Mouse (Mus musculus): ENCODE measurements around the gene Lmtk2. TPM values are rescaled to one million over a fixed set of nuclear protein-coding genes. Genes with fewer than 3 reads are reported as not detected.

Lmtk2 gene
- polyA plus RNA-seq, 1 experiment from 2014 or later, result 5.9 TPM

DNA sequence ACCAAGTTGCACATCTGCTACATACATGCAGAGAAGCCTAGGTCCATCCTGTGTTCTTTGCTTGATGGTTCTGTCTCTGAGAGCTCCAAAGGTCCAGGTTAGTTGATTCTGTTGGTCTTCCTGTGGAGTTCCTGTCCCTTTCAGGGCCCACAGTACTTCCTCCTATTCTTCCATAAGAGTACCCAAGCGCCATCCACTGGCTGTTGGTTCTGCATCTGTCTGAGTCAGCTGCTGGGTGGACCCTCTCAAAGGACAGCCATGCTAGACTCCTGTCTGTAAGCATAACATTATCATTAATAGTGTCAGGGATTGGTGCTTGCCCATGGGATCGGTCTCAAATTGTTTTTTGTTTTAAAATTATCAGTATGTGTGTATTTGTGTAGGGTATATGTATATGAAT lies 13.8 kb downstream of the Lmtk2 start:
- H3K27ac ChIP-seq, result no peak overlapping the region
- H3K36me3 ChIP-seq, result 0 out of 2 replicates have a peak, but pooled peaks cover 4% of the 10 kb centered on the region
- WGBS, result 92% methylated on average over 2 of the region's 2 CpGs
- H3K9me3 ChIP-seq (replicated peaks), result no peaks in the 10 kb centered on the region
- H3K4me1 ChIP-seq, result no peaks in the 10 kb centered on the region
- no peak overlapping the region for H3K4me3 ChIP-seq
- H3K27me3 ChIP-seq (ENCODE audit: low read depth, poor library complexity, severe bottlenecking), result no peaks in the 10 kb centered on the region
- no peak for DNase-seq (ENCODE audit: low spot score)

DNA sequence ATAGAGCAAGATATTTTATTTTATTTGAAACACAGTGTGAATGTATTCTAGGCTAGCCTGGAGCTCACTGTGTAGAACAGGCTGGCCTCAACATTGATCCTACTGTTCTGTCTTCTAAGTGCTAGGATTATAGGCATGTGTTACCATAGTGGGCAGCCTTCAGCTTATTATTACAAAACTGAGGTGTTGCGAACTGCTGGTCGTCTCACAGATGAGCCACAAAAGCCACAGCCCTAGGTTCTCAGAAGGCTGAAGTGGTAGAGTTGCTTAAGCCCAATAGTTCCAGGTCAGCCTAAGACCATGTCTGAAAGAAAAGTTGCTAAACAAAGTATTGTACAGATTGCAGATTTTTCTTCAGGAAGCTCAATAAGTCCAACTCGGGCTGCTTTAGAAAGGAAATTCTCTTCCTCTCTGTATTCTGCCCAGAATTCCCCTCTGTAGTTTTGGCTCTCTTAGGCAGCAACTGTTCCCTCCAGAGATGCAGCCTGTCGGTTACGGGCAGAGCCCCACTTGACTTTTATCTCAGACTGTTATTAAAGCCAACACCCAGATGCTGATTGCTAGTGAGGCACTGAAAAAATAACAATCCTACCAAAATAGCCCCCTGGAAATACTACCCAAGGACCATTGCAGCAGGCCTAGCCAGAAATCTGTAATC lies 14.9 kb downstream of the Lmtk2 start:
- no peak for DNase-seq (ENCODE audit: low spot score)
- H3K4me3 ChIP-seq, result no peak overlapping the region
- 76% methylated on average over 5 of the region's 5 CpGs for WGBS
- no peaks in the 10 kb centered on the region for H3K4me1 ChIP-seq
- H3K27me3 ChIP-seq (ENCODE audit: low read depth, poor library complexity, severe bottlenecking), result no peaks in the 10 kb centered on the region
- H3K9me3 ChIP-seq (replicated peaks), result no peaks in the 10 kb centered on the region
- 0 out of 2 replicates have a peak, but pooled peaks cover 4% of the 10 kb centered on the region for H3K36me3 ChIP-seq
- no peak overlapping the region for H3K27ac ChIP-seq

DNA sequence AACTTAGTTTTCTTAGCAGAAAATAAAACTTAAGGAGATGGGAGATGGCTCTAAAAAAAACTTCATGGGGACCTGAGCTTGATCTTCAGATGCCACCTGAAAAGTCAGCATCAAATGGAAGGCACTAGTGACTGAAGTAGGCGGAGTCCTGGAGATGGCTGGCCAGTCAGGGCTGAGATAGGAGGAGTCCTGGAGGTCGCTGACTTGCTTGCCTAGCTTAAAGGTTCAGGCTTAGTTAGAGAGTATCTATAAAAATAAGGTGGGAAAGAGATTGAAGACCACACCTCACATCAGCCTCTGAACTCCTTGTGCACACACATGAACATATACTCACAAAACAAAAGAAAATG lies 15.4 kb downstream of the Lmtk2 start:
- Histone ChIP-seq H3K27me3 (ENCODE audit: low read depth, poor library complexity, severe bottlenecking) (no peaks in the 10 kb centered on the region), H3K27ac (no peak overlapping the region), H3K4me3 (no peak overlapping the region), H3K4me1 (no peaks in the 10 kb centered on the region), H3K9me3 (replicated peaks) (no peaks in the 10 kb centered on the region), H3K36me3 (0 out of 2 replicates have a peak, but pooled peaks cover 4% of the 10 kb centered on the region)
- DNase-seq (ENCODE audit: low spot score), result no peak
- WGBS, result 64% methylated on average over 2 of the region's 2 CpGs

DNA sequence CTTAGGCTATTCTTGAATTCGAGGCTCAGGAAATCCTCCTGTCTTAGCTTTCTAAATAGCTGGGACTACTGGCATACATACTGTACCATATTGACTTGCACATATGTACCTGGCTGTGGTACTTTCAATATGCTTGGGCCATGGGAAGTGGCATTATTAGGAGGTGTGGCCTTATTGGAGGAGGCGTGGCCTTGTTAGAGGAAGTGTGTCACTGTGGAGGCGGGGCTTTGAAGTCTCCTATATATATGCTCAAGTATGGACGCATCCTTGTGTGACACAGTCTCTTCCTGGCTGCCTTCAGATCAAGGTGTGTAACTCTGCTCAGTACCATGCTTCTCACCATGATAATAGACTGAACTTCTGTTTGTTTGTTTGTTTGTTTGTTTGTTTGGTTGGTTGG lies 18.0 kb downstream of the Lmtk2 start:
- no peaks in the 10 kb centered on the region; the same call in 1 of the 2 replicates for H3K4me1 ChIP-seq
- no peak overlapping the region for H3K27ac ChIP-seq
- H3K27me3 ChIP-seq (ENCODE audit: low read depth, poor library complexity, severe bottlenecking), result no peaks in the 10 kb centered on the region
- no peaks in the 10 kb centered on the region for H3K36me3 ChIP-seq
- no peak overlapping the region for H3K4me3 ChIP-seq
- no peak for DNase-seq (ENCODE audit: low spot score)
- H3K9me3 ChIP-seq (replicated peaks), result no peaks in the 10 kb centered on the region
- 96% methylated on average over 4 of the region's 4 CpGs for WGBS

DNA sequence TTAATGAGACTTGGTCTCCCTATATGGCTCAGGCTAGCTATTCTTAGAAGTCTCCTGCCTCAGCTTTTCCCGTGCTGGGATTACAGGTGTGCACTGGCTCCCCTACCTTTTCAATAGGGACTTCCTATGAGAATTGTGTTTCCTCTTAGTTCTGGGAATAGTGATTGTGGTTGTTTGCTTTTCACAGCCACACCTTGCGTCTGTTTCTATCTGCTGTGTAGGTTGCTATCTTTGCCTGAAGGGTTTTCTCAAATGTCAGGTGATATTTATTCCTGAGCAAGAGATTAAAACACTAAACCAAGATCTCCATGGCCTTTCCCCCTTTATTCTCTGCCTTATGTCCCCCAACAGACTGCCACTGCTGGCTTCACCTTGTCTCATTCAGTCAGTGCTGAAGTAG lies 19.1 kb downstream of the Lmtk2 start:
- 87% methylated on average over 2 of the region's 2 CpGs for WGBS
- no peaks in the 10 kb centered on the region for H3K9me3 ChIP-seq (replicated peaks)
- H3K4me1 ChIP-seq, result no peaks in the 10 kb centered on the region; the same call in 1 of the 2 replicates
- DNase-seq (ENCODE audit: low spot score), result no peak
- H3K27me3 ChIP-seq (ENCODE audit: low read depth, poor library complexity, severe bottlenecking), result no peaks in the 10 kb centered on the region
- no peak overlapping the region for H3K27ac ChIP-seq
- no peak overlapping the region for H3K4me3 ChIP-seq
- H3K36me3 ChIP-seq, result no peaks in the 10 kb centered on the region

DNA sequence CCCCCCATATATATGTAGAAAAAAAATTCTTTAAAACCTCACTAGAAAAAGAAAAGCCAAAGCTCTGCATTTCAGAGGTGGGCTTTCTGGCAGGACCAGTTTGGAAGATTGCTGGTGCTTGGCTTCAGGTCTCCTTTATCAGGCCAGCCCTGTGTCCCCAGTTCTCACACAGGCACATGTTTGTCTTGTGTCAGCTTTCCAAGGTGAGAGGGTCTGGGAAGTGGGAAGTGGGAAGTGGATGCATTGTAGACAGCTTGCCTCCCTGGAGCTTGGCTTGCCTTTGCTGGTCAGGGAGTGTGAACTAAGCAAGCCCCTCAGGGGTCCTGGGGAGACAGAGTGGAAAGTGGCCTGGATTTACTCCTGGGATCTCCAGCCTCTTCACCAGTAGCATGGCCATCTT lies 21.3 kb downstream of the Lmtk2 start:
- no peak overlapping the region for H3K27ac ChIP-seq
- H3K27me3 ChIP-seq (ENCODE audit: low read depth, poor library complexity, severe bottlenecking), result no peaks in the 10 kb centered on the region
- H3K36me3 ChIP-seq, result no peaks in the 10 kb centered on the region
- no peak overlapping the region for H3K4me3 ChIP-seq
- no peaks in the 10 kb centered on the region for H3K9me3 ChIP-seq (replicated peaks)
- H3K4me1 ChIP-seq, result no peaks in the 10 kb centered on the region; the same call in 1 of the 2 replicates
- no peak for DNase-seq (ENCODE audit: low spot score)

DNA sequence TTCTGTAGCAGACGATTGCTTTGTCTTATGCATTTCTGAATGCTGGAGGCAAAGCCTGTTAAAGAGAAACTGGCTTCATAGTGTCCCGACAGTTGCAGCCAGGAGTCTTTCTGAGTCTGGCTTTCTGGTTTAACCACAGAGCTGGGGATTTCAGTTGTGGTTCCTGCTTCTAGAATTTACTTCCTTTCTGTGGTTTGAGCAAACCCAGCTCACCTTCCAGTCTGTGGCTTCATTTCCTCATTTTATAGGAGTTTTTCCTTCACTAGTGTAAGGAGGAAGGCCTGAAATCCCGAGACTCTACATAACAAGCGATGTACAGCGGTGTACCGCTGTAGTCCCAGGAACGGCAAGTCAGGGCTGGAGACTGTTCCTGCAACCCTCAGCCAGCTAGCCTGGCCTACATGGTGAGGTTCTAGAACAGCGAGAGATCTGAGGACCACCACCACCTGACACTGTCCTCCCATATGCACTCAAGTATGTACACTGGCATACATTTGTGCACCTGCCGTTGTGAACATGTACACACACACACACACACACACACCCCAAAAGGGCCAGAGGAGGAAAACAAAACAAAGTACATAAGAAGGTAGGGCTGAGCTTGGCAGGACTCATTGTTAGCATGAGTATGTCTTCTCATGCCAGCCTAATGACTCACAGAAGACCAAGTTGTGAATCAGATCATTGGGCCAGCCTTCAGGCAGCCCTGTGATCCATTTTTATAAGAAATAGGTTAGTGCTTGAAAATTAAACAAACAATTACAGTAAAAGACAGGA lies 25.9 kb downstream of the Lmtk2 start:
- H3K9me3 ChIP-seq (replicated peaks), result no peaks in the 10 kb centered on the region
- no peak overlapping the region for H3K27ac ChIP-seq
- 92% methylated on average over 9 of the region's 9 CpGs for WGBS
- H3K27me3 ChIP-seq (ENCODE audit: low read depth, poor library complexity, severe bottlenecking), result no peaks in the 10 kb centered on the region
- H3K4me1 ChIP-seq, result no peaks in the 10 kb centered on the region; the same call in 1 of the 2 replicates
- H3K4me3 ChIP-seq, result no peak overlapping the region
- H3K36me3 ChIP-seq, result peaks cover 15% of the 10 kb centered on the region
- no peak for DNase-seq (ENCODE audit: low spot score)

DNA sequence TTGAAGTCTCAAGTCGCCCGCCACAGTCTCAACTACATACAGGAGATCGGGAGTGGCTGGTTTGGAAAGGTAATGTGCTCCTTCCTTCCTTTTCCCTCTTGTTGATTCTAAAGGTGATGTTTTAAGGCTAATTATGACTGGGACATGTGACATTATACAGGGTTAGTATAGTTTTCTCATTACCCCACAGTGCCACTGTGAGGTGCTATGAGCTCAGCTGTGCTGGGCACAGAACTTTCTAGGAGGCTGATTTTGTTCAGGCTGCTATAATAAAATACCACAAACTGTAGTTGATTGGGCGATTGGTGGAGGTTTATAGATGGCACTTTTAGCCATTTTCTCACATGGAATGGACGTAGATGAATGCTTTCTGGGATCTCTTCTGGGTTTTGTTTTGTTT lies 43.3 kb downstream of the Lmtk2 start:
- H3K4me3 ChIP-seq, result no peak overlapping the region
- WGBS, result 93% methylated on average over 5 of the region's 5 CpGs
- no peak overlapping the region for H3K27ac ChIP-seq
- no peak for DNase-seq (ENCODE audit: low spot score)
- H3K9me3 ChIP-seq (replicated peaks), result no peaks in the 10 kb centered on the region
- H3K27me3 ChIP-seq (ENCODE audit: low read depth, poor library complexity, severe bottlenecking), result no peaks in the 10 kb centered on the region
- H3K36me3 ChIP-seq, result peaks cover 56% of the 10 kb centered on the region
- H3K4me1 ChIP-seq, result no peaks in the 10 kb centered on the region

DNA sequence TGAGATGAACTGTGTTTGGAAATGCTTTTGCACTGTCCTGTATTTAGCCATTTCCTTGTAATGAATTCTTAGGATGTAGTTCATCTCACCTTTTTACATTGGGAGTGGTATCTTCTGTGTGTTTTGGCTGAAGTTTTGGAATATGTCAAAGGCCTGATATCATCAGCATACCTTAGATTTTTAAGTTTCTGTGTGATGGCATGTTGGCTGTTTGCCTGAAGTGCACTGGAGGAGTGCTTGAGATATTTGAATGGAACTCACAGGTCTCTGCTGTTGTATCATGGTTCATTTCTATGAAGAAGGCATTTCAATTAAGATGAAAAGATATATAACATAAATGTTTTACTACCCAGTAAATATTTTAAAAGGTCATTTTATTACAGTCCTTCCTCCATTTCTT lies 46.7 kb downstream of the Lmtk2 start:
- H3K4me1 ChIP-seq, result no peaks in the 10 kb centered on the region
- no peak overlapping the region for H3K4me3 ChIP-seq
- peaks cover 66% of the 10 kb centered on the region for H3K36me3 ChIP-seq
- no peak for DNase-seq (ENCODE audit: low spot score)
- no peaks in the 10 kb centered on the region for H3K27me3 ChIP-seq (ENCODE audit: low read depth, poor library complexity, severe bottlenecking)
- H3K9me3 ChIP-seq (replicated peaks), result no peaks in the 10 kb centered on the region
- H3K27ac ChIP-seq, result no peak overlapping the region

DNA sequence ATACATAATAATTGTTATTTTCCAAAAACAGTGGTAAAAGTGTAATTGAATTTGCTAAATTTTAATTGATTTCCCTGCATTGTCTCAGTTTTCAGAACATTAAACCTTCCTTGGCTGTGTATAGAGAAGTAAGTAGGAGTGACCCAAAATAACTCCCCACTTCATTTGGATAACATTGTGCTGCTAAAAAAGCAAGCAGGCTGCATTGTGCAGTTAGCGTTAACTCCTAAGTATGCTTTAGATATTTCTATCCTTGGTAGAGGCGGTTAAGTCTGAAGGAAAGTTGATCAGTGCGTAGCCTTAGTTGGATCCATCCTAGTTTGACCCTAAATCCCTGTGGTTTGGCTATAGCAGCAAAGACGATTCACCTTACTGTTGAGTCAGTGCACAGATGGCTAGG lies 49.3 kb downstream of the Lmtk2 start:
- Histone ChIP-seq H3K4me3 (no peak overlapping the region), H3K27ac (no peak overlapping the region), H3K27me3 (ENCODE audit: low read depth, poor library complexity, severe bottlenecking) (no peaks in the 10 kb centered on the region), H3K4me1 (no peaks in the 10 kb centered on the region), H3K9me3 (replicated peaks) (no peaks in the 10 kb centered on the region), H3K36me3 (peaks cover 56% of the 10 kb centered on the region)
- DNase-seq (ENCODE audit: low spot score), result no peak
- WGBS, result 94% methylated on average over 4 of the region's 4 CpGs

DNA sequence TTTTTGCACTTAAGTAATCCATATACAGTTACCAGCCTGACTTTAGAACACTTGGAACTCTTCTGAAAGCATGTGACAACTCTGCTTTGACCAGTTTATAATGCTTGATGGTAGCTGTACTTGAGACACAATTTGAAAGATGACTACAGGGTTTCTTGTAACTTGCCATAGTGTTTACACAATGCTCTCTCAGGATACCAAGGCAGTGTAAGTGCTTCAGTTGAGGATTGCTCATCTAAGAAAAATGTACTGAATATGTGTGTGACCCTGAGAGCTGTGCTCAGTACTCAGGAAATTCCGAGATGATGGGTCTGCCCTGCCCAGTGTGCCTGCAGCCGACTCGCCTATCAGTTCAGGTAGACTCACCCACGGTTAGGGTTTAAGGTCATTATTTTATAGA lies 51.0 kb downstream of the Lmtk2 start:
- no peak overlapping the region for H3K4me3 ChIP-seq

DNA sequence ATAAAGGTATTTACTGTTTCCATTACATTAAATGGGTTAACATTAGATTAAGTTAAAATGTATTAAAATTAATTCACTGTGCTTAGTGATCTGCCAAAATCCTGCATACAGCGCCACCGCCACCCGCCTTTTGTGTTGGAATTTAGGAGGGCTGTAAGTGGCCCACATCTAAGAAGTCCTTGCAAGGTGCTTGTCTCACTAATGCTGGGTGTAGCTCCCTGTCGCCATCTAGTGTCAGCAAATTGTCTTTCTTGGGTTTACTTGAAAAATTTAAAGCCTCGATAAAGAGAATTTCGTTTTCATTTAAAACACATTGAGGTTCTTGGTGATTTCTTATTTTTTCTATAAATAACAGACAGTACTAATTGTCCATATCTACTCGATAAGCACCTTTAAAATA lies 54.3 kb downstream of the Lmtk2 start:
- Histone ChIP-seq H3K4me1 (no peaks in the 10 kb centered on the region), H3K27me3 (ENCODE audit: low read depth, poor library complexity, severe bottlenecking) (no peaks in the 10 kb centered on the region), H3K4me3 (no peak overlapping the region), H3K9me3 (replicated peaks) (no peaks in the 10 kb centered on the region), H3K36me3 (peaks cover 55% of the 10 kb centered on the region), H3K27ac (no peak overlapping the region)
- DNase-seq (ENCODE audit: low spot score), result peak; percentile 45
- 49% methylated on average over 7 of the region's 7 CpGs for WGBS

More for the DNA sequence above, 51.0 kb downstream of the Lmtk2 start:
- Histone ChIP-seq H3K36me3 (peaks cover 45% of the 10 kb centered on the region), H3K27ac (no peak overlapping the region), H3K9me3 (replicated peaks) (no peaks in the 10 kb centered on the region), H3K4me1 (no peaks in the 10 kb centered on the region), H3K27me3 (ENCODE audit: low read depth, poor library complexity, severe bottlenecking) (no peaks in the 10 kb centered on the region)
- WGBS, result 93% methylated on average over 4 of the region's 4 CpGs
- no peak for DNase-seq (ENCODE audit: low spot score)

DNA sequence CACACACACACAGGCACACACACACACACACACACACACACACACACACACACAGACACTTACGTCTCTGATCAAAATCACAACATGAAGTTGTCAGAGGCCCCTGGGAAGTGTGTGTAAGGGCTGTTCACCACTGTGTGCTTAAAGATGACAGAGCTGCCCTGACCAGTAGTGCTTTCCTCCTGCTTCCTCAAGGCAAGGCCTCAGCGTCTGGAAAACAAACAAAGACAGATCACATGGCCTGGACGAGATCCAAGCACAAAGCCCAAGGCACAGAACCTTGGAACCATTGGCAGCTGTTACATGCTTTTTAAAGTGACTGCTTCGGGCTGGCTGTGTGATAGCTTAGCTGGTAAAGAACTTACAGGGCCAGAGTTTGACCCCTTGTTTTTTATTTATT lies 58.4 kb downstream of the Lmtk2 start:
- H3K27ac ChIP-seq, result no peak overlapping the region
- peaks cover 52% of the 10 kb centered on the region for H3K36me3 ChIP-seq
- no peak overlapping the region for H3K4me3 ChIP-seq
- no peaks in the 10 kb centered on the region for H3K27me3 ChIP-seq (ENCODE audit: low read depth, poor library complexity, severe bottlenecking)
- no peak for DNase-seq (ENCODE audit: low spot score)
- H3K9me3 ChIP-seq (replicated peaks), result no peaks in the 10 kb centered on the region
- 56% methylated on average over 4 of the region's 4 CpGs for WGBS
- no peaks in the 10 kb centered on the region for H3K4me1 ChIP-seq
